Mouse (Mus musculus) adrenal gland, postnatal 25 days (tissue): ENCODE measurements around the gene Ptprm. TPM values are rescaled to one million over a fixed set of nuclear protein-coding genes. Genes with fewer than 3 reads are reported as not detected.

Experiments
- DNase-seq: peaks from one replicate; pipeline ENCODE4 v3.0.0; 2021; ENCODE audit warnings: mixed read lengths
- total RNA-seq: library from RNA; stranded (reverse); gene quantifications from 2 replicates; pipeline ENCODE4 v1.2.3, GENCODE M21; 2021

Gene Ptprm
- total RNA-seq, 1 experiment from 2014 or later, result 41.0 TPM

DNA sequence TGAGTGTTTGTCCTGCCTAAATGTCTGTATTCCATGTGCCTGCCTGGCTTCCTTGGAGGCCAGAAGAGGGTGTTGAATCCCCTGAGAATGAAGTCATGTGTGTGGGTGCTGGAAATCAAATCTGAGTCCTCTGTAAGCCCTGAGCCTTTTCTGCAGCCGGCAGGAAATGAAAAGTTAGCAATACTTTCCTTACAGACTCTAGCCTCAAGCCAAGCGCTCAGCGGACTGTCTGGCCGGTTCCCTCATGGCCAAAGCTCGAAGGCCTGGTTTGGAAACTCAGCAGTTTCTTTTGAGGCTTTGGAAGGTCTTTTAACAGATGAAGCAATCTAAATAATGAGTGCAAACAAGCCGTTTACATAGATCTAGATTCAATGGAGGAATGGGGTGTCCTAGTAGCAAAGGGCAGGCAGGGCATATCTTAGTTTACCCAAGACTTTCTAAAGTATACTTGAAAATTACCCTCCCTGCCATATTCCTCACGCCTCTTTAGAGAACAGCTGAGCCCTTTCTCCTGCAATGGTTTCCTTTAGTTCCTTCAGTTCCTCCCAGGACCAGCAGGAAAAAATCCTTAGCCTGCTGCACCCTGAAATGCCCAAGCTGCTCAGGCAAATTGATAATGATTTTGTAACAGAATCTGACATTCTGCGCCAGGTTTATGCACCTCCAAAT, 144.4 kb downstream of the Ptprm start:
- DNase-seq, result no peak

DNA sequence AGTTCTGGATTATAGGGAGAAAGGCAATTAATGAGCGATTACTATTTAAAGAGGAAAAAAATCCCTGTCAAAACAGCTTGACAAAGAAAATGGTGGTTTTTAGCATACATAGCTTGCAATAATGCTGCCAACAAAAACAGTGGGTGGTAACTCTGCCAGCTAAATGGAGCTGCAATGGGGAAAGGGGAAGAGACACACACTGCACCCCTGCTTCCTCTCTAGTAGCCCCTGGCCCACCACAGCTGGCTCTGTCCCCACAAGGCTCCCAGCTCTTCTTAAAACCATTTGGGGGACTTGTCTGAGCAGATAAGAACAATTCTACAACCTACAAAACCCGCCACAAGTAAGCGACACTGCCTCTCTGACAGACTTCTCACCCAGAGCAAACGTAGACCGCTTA, 145.7 kb downstream of the Ptprm start:
- no peak for DNase-seq

DNA sequence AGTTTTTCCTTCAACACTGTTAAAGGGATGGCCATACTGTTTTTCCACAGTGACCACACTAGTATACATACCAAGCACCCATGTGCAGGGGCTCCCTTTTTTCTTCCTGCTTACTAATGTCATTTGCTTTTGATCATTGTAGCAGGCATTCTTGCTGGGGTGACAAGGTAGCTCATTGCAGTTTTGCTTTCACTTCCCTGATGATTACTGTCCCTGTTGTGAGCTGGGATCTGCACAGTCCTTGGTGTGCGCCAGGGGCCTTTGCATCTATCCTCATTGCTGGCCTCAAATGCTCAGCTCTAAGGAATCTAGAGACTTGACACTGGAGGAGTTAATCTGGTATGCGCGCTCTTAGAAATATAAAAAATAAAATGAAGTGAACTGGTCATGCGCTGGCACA, 147.3 kb downstream of the Ptprm start:
- DNase-seq, result no peak

DNA sequence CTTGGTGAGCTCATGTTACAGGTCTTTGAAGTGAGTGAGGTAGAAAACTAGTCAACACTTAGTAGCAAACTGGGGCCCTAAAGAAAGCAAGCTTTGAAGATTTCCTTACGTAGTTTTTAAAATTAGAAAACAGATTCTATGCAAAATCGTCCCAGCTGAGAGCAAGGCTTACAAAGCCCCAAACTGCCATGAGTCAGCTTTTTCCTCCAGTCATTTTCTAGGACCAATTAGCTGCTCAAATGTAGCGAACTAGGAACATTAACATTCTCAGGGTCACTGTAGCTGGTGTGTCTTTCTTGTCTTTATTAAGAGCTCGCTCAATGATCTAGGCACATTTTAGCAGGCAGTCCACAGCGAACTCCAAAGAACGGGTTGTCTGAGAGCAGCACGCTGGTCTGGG, 153.1 kb downstream of the Ptprm start:
- DNase-seq, result no peak

DNA sequence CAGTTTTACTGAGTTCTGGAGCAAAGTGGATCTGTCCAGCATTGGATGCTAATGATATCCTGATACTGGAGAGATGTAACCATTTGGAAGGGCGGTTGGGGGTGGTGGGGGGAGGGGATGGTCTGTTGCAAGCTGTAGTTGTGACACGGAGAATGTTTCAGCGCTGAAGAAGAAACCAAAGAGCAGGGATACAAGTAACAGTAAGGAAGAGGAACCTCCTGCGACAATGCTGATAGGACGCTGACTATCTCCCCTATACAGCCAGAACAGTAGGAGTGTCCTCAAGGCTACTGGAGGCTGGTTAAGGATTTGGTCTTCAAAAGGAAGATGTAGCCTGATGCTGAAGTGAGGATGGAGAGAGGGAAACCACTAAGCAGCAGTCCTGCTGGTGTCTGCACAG, 160.5 kb downstream of the Ptprm start:
- DNase-seq, result no peak

DNA sequence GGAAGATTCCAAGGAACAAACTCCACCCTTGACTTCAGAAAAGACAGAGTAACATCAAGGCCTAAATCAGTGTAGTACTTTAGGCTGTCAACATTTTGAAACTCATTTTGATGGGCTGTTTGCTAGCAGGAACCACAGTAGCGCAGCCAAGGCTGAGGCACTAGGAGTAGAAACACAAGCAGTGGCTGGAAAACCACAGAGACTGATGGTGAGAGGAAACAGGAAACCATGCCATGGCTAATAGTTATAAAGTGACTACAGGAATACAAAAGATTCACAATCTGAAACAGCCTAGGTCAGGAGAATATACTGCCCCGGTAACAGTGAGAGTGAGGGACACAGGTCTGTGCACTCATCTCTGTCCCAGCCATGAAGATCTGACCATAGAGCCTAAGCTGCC, 165.7 kb downstream of the Ptprm start:
- DNase-seq, result no peak

DNA sequence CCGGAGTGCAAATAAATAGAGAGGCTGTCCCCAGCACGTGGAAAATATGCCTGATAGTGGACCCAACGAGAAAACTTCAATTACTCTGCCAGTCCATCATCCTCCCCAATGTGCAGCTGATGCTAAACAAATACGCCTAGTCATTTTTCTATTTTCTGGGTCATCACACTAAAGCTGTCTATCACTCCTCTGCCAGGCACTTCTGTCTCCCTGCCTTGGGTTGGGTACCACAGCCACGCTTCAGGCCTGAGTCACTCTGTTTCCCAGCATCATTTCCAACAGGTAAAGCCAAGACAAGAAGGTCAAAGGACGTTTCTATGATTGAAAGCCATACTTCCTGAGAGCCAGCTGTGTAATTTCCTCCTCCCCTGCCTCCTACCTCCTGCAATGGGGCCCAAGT, 167.4 kb downstream of the Ptprm start:
- DNase-seq, result no peak

DNA sequence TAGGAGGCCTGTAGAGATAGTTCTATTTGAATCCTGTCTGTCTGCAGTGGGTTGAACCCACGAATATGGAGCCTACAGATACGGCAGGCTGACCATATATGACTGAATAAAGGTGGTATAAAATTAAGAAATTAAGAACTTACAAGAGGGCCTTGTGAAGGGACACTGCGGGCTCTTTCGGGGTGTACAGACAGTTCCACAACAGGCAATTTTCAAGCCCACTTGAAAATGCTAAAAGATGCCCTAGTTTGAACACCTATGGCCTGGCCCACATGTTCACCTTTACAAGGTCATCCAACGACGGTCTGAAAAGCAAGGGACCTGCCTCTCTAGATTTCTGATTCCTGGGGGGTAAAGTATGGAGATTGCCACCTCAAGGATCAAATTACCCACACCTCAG, 168.3 kb downstream of the Ptprm start:
- DNase-seq, result no peak

DNA sequence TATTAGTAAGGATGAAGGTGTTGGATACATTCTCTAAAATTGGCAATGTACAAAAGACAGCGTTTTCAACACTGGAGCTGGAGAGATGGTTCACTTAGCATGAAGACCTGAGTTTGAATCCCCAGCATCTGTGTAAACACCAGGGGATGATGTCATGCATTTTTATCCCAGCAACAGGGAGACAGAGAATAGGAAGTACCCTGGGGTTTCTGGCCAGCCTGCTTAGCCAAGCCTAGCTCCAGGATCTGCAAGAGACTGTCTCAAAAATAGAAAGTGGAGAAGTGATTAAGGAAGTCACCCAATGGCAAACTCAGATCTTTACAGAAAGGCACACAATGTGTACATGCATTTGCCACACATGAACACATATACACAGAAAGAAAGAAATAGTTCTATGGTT, 174.8 kb downstream of the Ptprm start:
- DNase-seq, result no peak

DNA sequence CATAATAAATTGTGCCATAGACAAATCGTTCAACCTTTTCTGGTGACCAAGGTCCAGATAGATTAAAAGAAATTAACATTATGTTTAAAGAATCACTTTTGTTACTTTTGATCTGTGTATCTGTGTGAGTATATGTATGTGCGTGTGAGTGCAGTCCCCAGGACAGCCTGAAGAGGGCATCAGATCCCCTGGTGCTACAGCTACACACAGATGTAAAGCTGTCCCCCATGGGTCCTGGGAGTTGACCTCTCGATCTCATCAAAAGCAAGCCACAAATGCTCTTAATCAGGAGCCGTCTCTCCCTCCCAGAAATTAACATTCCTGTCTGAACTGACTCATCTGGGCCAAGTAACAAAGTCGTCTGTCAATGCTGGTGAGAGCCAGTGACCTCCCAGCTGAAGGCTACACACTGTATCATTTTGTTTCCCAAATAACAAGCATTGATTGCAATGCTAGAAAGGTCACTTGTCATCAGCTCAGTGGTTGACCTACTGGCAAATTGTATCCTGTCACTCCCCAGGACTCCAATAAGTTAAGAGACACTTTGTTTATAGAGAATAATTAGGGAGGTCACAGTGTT, 175.5 kb downstream of the Ptprm start:
- DNase-seq, result no peak

DNA sequence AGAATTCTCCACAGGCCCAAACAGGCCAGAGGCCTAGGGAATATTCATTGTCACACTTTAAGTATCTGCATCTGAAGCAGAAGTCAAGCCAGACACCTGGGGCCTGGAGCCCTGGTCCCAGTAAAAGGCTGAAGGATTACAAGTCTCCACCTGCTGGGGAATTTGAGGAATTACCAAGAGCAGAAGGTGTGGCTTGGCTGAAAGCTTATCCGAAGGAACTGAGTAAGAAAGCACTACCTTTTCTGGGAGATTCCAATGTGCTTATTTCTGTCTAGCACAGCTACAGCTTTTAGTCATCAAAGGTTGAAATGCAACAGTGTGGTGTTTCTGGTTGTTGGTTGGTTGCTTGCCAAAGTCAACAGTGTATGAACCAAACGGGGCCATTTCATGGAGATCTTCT, 178.4 kb downstream of the Ptprm start:
- DNase-seq, result peak; percentile 12

DNA sequence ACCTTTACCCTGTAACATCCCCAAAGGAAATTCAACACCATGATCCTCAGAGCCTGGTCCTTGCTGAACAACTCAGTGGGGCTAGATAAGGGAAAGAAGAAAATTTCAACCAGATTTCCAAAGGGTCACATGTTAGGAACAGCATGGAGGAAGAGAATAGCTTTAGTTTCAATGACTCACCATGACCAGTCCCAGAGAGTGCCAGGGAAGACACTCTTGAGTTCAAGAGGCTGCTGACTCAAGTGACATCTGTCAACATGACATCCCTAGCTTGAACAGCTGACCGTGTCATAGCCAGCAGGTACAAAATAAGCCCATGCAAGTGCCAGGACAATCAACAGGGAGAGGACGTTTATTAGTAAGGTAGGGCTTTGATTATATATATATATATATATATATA, 182.9 kb downstream of the Ptprm start:
- DNase-seq, result no peak

DNA sequence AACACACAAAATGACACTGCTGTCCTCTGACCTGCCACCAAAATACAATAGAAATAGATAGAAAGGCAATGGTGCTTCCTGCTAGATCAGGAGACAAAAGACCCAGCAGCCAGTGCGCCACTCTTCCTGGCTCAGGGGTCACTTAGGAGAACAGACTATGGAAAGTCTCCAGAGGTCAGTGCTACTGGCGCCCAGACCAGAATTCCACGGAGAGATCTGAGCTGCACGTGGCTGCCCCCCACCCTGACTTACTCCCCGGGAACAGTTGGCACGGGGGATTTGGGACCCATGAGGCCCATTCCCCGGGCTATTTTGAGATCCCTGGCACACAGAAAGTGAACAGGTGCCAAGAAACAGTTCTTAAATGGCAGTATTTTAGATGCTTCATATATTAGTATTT, 183.6 kb downstream of the Ptprm start:
- peak; percentile 31 for DNase-seq

DNA sequence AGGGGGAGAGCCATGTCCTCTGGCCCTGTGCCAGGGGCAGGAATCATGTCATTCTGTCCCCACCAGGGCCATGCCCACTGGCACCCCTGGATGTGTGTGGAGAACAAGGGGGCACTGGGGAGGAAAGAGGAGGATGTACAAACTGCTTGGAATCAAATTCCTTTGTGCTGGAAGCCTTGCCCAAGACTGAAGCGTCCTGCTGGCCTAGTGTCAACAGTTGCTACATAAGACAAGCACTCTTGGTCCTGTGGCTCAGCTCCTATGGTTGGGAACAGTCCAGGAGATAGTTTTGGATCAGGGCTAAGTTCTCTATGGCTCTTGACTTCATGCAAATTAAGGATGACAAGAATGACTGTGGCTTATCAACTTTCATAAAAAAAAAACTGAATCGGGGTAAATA, 188.4 kb downstream of the Ptprm start:
- DNase-seq, result no peak

DNA sequence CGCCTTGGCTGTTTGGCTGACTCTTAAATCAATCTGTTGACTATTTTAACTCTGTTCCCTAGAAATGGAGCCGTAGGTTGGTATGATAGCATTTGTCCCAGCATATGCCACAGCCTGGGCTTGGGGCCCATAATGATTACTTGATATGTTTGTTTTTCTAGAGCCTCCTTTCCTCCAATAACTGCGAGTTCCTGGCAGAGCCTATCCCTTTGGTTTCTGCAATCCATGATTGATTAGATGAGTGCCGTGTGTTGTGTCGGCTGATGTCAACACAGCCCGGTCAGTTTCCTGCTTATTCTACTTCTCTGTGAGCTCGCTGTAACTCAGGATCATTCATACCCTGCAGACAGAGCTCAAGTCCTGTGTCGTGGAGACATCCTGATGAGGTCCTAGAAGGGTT, 194.6 kb downstream of the Ptprm start:
- no peak for DNase-seq

DNA sequence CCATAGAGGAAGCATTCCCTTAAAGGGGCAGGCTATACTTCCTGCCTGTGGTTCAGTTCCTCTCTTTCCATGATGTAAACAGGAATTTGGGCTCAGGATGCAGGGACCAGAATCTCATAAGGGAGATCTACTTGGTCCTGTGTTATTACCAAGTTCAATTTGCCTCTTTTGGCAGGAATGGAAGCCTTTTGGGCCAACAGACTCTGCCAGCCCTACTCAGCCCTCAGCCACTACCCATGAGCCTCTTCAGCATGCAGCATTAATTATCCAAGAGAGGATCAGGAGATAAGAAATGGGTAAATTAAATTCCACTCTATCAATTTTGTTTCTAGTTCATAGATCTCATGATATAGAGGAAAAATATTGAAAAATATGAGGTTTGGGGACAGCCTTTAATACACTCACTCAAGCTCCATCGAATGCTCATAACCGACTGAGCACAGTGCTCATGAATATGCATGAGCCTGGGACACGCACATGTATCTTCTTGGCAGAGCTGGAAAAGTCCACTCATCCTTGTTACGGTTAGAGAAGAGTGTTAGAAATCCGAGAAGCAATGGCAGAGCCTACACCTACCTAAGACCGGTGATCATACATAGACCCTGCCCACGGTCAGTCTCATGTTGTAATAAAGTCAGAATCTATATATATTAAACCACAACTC, 197.0 kb downstream of the Ptprm start:
- DNase-seq, result no peak

DNA sequence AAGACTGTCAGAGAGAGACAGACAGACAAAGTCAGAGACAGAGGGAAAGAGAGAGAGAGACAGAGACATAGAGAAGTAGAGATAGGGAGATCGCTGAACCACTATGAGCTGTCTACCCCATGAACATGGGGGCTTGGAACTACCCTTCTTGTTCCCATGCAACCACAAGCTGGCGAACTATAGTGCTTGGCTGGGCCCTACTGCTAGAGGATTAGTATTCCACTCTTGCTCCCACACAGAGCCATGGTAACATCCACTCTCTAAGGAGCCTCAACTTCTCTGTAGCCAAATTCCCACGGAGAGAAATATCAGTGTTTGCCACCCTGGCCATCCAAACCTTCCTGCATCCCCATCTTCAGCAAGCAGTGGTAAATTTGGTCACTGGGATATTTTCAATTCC, 202.0 kb downstream of the Ptprm start:
- DNase-seq, result no peak

DNA sequence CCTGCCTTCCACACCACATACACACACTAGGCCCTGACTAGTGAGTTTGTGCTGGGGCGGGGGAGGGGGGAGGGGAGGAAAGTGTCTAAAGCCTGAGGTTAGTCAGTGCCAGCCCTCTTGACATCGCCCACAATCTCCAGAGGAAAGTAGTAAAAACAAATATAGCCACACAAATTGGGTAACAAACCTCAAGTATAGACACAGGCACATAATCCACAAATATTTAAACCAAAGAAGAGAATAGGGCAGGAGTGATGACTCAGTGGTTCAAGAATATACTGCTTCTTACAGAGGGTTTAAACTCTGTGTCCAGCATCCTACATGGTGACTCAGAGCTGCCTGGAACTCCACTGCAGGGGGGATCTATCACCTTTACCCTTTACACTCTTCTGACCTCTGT, 203.8 kb downstream of the Ptprm start:
- no peak for DNase-seq

DNA sequence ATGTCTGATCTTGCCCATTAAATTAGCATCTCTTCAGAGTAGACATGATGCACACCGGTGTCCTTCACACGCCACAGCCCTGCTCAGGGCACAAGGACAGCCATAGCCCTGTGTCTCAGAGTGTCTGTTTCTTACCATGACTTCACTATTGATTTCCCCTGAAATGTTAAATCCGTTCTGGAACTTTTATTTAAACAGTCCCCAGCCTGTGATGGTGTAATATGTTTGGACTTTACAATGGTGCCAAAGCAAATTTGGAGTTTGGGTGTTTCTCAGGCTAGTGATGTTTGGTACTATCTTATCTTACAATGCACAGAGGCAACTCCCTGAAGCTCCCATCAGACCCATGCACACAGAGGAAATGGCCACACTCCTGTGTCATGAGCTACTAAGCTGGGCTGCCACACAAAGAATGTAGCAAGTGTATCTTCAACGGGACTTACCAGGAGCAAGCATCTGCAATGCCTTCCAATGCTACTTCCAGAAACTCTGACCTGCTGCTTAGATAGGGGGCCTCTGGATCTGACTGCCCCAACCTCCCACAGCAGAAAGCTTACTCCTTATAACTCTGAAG, 212.0 kb downstream of the Ptprm start:
- no peak for DNase-seq

DNA sequence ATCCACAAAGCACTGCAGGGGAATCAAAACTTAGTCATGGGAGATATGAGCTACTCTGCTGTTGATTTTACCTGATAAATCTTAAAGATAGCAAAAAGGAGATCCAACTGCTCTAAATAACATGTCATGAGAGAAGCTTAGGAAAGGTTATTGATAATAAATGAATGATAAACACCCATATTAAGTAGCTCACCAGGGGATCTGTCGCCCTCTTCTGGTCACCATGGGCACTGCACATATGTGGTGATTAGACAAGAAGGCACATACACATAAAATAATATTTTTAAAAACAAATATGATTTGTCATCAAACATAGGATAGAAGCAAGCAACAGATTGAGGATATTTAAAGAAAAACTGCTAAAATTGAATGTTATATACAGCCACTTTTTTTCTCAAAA, 213.8 kb downstream of the Ptprm start:
- DNase-seq, result peak; percentile 16

DNA sequence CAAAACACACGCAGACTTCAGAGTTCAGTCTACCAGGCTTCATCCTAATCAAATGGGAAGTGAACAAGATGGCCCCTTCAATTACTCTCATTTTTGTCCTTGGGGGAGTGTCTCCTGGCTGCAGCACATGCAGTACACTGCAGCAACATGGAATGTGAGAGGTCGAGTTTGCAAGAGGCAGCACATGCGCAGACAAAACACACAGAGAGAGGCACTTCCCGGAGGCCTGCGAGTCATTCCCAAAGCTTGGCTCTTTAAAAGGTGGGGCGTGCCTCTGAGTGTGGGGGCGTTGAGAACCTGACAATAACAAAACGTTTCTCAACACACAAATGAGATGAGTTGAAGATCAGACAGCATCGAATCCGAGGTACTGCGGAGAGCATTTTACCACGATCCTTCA, 215.3 kb downstream of the Ptprm start:
- no peak for DNase-seq

DNA sequence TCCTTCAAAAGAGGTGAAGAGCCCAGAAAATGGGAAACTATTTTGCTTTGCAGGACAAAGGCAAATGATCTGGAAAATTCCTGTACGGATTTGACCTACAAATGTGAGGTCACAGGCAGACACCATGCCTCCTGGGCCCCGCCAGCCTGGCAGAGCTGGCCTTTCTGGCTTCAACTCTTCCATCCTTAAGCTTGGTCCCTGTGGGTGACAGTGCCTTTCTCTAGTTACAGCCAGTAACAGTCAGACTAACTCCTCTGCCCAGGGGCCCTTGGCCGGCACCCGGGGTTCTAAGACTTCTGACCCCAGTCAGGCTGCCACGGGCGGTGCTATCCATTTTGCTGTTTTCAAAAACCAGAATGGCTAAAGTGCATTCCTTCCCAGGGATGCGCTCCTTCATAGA, 217.4 kb downstream of the Ptprm start:
- no peak for DNase-seq

DNA sequence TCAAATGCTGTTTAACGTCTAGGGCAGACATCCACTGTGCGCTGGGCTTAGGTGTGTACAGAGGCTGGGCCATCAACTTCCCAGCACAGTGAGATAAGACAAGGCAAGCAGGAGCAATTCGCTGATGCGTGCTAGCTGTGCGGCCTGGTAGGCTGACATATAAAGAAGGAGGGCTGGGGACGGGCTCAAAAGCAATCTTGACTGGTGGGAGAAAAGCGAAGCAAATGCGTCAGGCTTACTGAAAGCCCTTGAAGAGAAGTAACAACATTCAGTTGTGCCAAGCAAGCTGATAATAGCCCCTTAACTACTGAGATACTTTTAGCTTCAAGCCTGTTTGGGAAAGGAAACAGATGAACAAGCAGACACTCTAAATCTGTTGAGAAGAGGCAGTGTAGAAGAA, 217.8 kb downstream of the Ptprm start:
- no peak for DNase-seq

DNA sequence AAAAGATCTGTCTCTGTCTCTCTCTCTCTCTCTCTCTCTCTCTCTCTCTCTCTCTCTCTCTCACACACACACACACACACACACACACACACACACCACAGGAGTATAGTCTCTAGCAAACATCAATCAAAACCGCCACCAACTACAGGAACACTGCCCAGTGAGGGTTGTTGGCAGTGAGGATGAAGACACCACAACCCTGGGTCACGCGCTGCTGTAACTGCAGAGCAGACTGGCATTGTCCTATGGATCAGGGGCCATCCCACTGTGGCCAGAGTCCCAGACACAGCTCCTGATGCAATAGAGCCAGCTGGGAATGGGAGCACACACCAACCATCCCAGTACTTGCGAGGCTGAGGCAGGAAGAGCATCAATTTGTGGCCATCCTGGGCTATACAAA, 220.0 kb downstream of the Ptprm start:
- no peak for DNase-seq
